26 mouse cellular contexts compared by ENCODE assay signal in genomic region chr2:58615766-58616165, GRCm38 (mm10). TPM values are rescaled to one million over a fixed set of nuclear protein-coding genes. Genes with fewer than 3 reads are reported as not detected.
A peak's percentile ranks its signal among the peaks of the same experiment; 100 is the strongest.
DNase-seq lines count a peak whose midpoint lies in the region; ATAC-seq lines count a peak whose summit lies in the region.
"Had no signal": no experiment of that assay in that cellular context is flagged by ENCODE, and none has a peak within 500 bp of the region (broad histone marks: within the 10 kb centered on the region; RNA-seq: fewer than 3 reads in every experiment).

No protein-coding gene starts in this region.

- no peak overlapping the region for H3K9ac ChIP-seq in forebrain, embryonic 15.5 days (replicated peaks)
- H3K9ac ChIP-seq: embryonic facial prominence, embryonic 15.5 days; hindbrain, embryonic 12.5 days; kidney, embryonic 15.5 days; limb, embryonic 13.5 days; liver, embryonic 12.5 days; midbrain, embryonic 12.5 days; neural tube, embryonic 15.5 days had no signal

- peak overlapping the region; percentile 34; the same call in 1 of the 2 replicates for H3K27ac ChIP-seq in forebrain, embryonic 15.5 days (replicated peaks)
- no peak overlapping the region for H3K27ac ChIP-seq in forebrain, embryonic 10.5 days
- H3K27ac ChIP-seq: embryonic facial prominence, embryonic 15.5 days; heart, adult 2 months; hindbrain, embryonic 12.5 days; kidney, embryonic 15.5 days; limb, embryonic 13.5 days; liver, embryonic 12.5 days; midbrain, embryonic 12.5 days; neural tube, embryonic 15.5 days; stomach, postnatal 0 days had no signal

- no peaks in the 10 kb centered on the region for H3K9me3 ChIP-seq in forebrain, embryonic 15.5 days
- no peaks in the 10 kb centered on the region for H3K9me3 ChIP-seq in forebrain, embryonic 10.5 days
- H3K9me3 ChIP-seq: embryonic facial prominence, embryonic 15.5 days; hindbrain, embryonic 12.5 days; kidney, embryonic 15.5 days; limb, embryonic 13.5 days; liver, embryonic 12.5 days; midbrain, embryonic 12.5 days; neural tube, embryonic 15.5 days had no signal

- ATAC-seq in forebrain, embryonic 15.5 days (replicated peaks), result 0 out of 2 replicates have a peak, but pooled peaks have one; percentile 32
- no peak for ATAC-seq in granulocyte monocyte progenitor cell, adult 5-6 weeks (replicated peaks; ENCODE audit: poor library complexity, severe bottlenecking)
- ATAC-seq: liver, embryonic 12.5 days; Patski had no signal

- no peak overlapping the region for H3K4me3 ChIP-seq in forebrain, embryonic 15.5 days
- no peak overlapping the region for H3K4me3 ChIP-seq in forebrain, embryonic 10.5 days
- H3K4me3 ChIP-seq: embryonic facial prominence, embryonic 15.5 days; heart, adult 2 months; hindbrain, embryonic 12.5 days; kidney, embryonic 15.5 days; limb, embryonic 13.5 days; liver, embryonic 12.5 days; midbrain, embryonic 12.5 days; neural tube, embryonic 15.5 days had no signal

- H3K4me1 ChIP-seq in forebrain, embryonic 15.5 days, result no peaks in the 10 kb centered on the region
- H3K4me1 ChIP-seq in forebrain, embryonic 10.5 days, result no peaks in the 10 kb centered on the region
- H3K4me1 ChIP-seq: embryonic facial prominence, embryonic 15.5 days; hindbrain, embryonic 12.5 days; kidney, embryonic 15.5 days; limb, embryonic 13.5 days; liver, embryonic 12.5 days; midbrain, embryonic 12.5 days; neural tube, embryonic 15.5 days had no signal

- no peak overlapping the region for H3K4me2 ChIP-seq in forebrain, embryonic 15.5 days (replicated peaks)
- H3K4me2 ChIP-seq: embryonic facial prominence, embryonic 15.5 days; hindbrain, embryonic 12.5 days; kidney, embryonic 15.5 days; limb, embryonic 13.5 days; liver, embryonic 12.5 days; midbrain, embryonic 12.5 days; neural tube, embryonic 15.5 days had no signal

- no peak for DNase-seq in forebrain, embryonic 10.5 days (ENCODE audit: extremely low spot score, low spot score)
- peak; percentile 31 for DNase-seq in cerebellum, adult 9-10 months
- DNase-seq in cerebellum, postnatal 25 days, result peak; percentile 28
- DNase-seq in layer of hippocampus, adult 9-10 months (ENCODE audit: low spot score), result peak; percentile 63
- DNase-seq in left cerebral cortex, adult 11 months (ENCODE audit: low spot score), result no peak
- no peak for DNase-seq in thymus, postnatal 10 days (ENCODE audit: low spot score in 2 of 2)
- DNase-seq: adrenal gland, postnatal 36 days; gastrocnemius, postnatal 14 days; heart, adult 2 months; kidney, adult 11 months; lung, adult 18-20 months; lung, postnatal 14 days; thymus, adult 2 months had no signal

- H3K27me3 ChIP-seq in forebrain, embryonic 15.5 days, result no peaks in the 10 kb centered on the region
- no peaks in the 10 kb centered on the region for H3K27me3 ChIP-seq in forebrain, embryonic 10.5 days (ENCODE audit: poor library complexity, severe bottlenecking)
- H3K27me3 ChIP-seq: CH12.LX; embryonic facial prominence, embryonic 15.5 days; hindbrain, embryonic 12.5 days; kidney, embryonic 15.5 days; limb, embryonic 13.5 days; liver, embryonic 12.5 days; midbrain, embryonic 12.5 days; neural tube, embryonic 15.5 days; Patski had no signal

- no peaks in the 10 kb centered on the region for H3K36me3 ChIP-seq in forebrain, embryonic 15.5 days
- H3K36me3 ChIP-seq in forebrain, embryonic 10.5 days (replicated peaks), result no peaks in the 10 kb centered on the region
- H3K36me3 ChIP-seq: embryonic facial prominence, embryonic 15.5 days; G1E; hindbrain, embryonic 12.5 days; kidney, embryonic 15.5 days; limb, embryonic 13.5 days; liver, embryonic 12.5 days; midbrain, embryonic 12.5 days; neural tube, embryonic 15.5 days had no signal

- WGBS in forebrain, embryonic 15.5 days, result 75% methylated on average over 5 of the region's 5 CpGs
- WGBS in forebrain, embryonic 10.5 days, result 97% methylated on average over 5 of the region's 5 CpGs

RNA-seq across cellular contexts. Expression of gene Upp2, which starts 48.7 kb away (rescaled TPM):
- polyA plus RNA-seq in forebrain, embryonic 15.5 days (2015; fragmentation: Nextera tagmentation; extraction: Ambion mirVana), result 14.4 and 16.1 TPM in 2 replicates
- polyA plus RNA-seq in forebrain, embryonic 10.5 days (2016; fragmentation: Nextera tagmentation; extraction: Ambion mirVana), result 3.9 and 4.5 TPM in 2 replicates
- total RNA-seq in granulocyte monocyte progenitor cell, adult 5-6 weeks (2014; fragmentation: Nextera tagmentation), result 0.09 TPM in 1 of 2 replicates, not detected in the other
- total RNA-seq in granulocyte monocyte progenitor cell, adult 5-6 weeks (2017), result not detected in 2 replicates
- total RNA-seq: CH12.LX had no signal
- polyA plus RNA-seq: G1E had no signal

RNA-seq across cellular contexts. Expression of gene Acvr1, which starts 48.8 kb away (rescaled TPM):
- 7.4 and 7.9 TPM in 2 replicates for polyA plus RNA-seq in forebrain, embryonic 15.5 days (2015; fragmentation: Nextera tagmentation; extraction: Ambion mirVana)
- 3.0 and 3.5 TPM in 2 replicates for polyA plus RNA-seq in forebrain, embryonic 10.5 days (2016; fragmentation: Nextera tagmentation; extraction: Ambion mirVana)
- total RNA-seq in granulocyte monocyte progenitor cell, adult 5-6 weeks (2014; fragmentation: Nextera tagmentation), result 2.9 and 3.9 TPM in 2 replicates
- total RNA-seq in granulocyte monocyte progenitor cell, adult 5-6 weeks (2017), result 0.78 and 0.88 TPM in 2 replicates
- total RNA-seq: CH12.LX had no signal
- polyA plus RNA-seq: G1E had no signal

Comparison
In these comparisons a context has a peak if more than half of its experiments do, and no peak if none do; other contexts are left out.
1. DNase-seq: peak in cerebellum, adult 9-10 months (single experiment), cerebellum, postnatal 25 days (2 of 2) and layer of hippocampus, adult 9-10 months (single experiment); none in forebrain, embryonic 10.5 days (single experiment), left cerebral cortex, adult 11 months (single experiment) and thymus, postnatal 10 days (0 of 2).